Mouse (Mus musculus) neural tube, embryonic 11.5 days (tissue): Measurements from ENCODE around the gene Lyplal1. TPM values are rescaled to one million over a fixed set of nuclear protein-coding genes. Genes with fewer than 3 reads are reported as not detected.

Source experiments
- ATAC-seq: fragments of 200-750 bp; cut with Nextera tagmentation; 2 replicates; pipeline ENCODE4 v1.8.0; 2017; ENCODE audit warnings: moderate number of reproducible peaks, mild to moderate bottlenecking, moderate TSS enrichment, moderate library complexity; ENCODE audit not compliant: insufficient read depth, low FRiP score, low TSS enrichment
- DNase-seq: peaks from one replicate; pipeline ENCODE4 v3.0.0-alpha.2; 2015; ENCODE audit warnings: low spot score
- H3K27ac ChIP-seq: fragments of 300-500 bp; sonication (generic); 2 replicates; pipeline ENCODE4 v1.5.1; 2014; ENCODE audit warnings: low read depth, mild to moderate bottlenecking, low read length
- H3K27me3 ChIP-seq: fragments of 300-500 bp; sonication (generic); 2 replicates; pipeline ENCODE4 v1.6.1; 2014; ENCODE audit warnings: mild to moderate bottlenecking, low read length, mixed read lengths; ENCODE audit not compliant: control insufficient read depth, insufficient read depth
- H3K36me3 ChIP-seq: fragments of 300-500 bp; sonication (generic); 2 replicates; pipeline ENCODE4 v1.6.1; 2014; ENCODE audit warnings: mild to moderate bottlenecking, low read length, moderate library complexity, mixed read lengths; ENCODE audit not compliant: control insufficient read depth, insufficient read depth
- H3K4me1 ChIP-seq: fragments of 300-500 bp; sonication (generic); 2 replicates; pipeline ENCODE4 v1.6.1; 2014; ENCODE audit warnings: low read length, mixed read lengths; ENCODE audit not compliant: control insufficient read depth, insufficient read depth
- H3K4me2 ChIP-seq: fragments of 300-500 bp; sonication (generic); 2 replicates; pipeline ENCODE4 v1.6.1; 2014; ENCODE audit warnings: low read depth, mild to moderate bottlenecking, moderate library complexity
- H3K4me3 ChIP-seq: fragments of 300-500 bp; sonication (generic); 2 replicates; pipeline ENCODE4 v1.5.1; 2014; ENCODE audit warnings: low read depth, low read length
- H3K9ac ChIP-seq: fragments of 300-500 bp; sonication (generic); 2 replicates; pipeline ENCODE4 v1.6.1; 2014; ENCODE audit warnings: mild to moderate bottlenecking, low read length
- H3K9me3 ChIP-seq: fragments of 300-500 bp; sonication (generic); 2 replicates; pipeline ENCODE4 v1.6.1; 2016; ENCODE audit warnings: low read length; ENCODE audit not compliant: control insufficient read depth
- WGBS: fragments of 180-500 bp; shearing (Covaris S2); extraction: QIAGEN DNeasy Blood & Tissue Kit; methylation state at CpG from one replicate; pipeline ENCODE4 v1.1.7; 2014; 5-methylcytosine and 5-hydroxymethylcytosine counted together
- polyA plus RNA-seq: library from polyadenylated mRNA; unstranded; fragments of >200 nt; fragmentation: Nextera tagmentation; extraction: Ambion mirVana; gene quantifications from 2 replicates; pipeline ENCODE4 v1.2.1, GENCODE M21; 2014

The Lyplal1 gene
- polyA plus RNA-seq, 1 experiment from 2014 or later = 20.4 TPM

DNA sequence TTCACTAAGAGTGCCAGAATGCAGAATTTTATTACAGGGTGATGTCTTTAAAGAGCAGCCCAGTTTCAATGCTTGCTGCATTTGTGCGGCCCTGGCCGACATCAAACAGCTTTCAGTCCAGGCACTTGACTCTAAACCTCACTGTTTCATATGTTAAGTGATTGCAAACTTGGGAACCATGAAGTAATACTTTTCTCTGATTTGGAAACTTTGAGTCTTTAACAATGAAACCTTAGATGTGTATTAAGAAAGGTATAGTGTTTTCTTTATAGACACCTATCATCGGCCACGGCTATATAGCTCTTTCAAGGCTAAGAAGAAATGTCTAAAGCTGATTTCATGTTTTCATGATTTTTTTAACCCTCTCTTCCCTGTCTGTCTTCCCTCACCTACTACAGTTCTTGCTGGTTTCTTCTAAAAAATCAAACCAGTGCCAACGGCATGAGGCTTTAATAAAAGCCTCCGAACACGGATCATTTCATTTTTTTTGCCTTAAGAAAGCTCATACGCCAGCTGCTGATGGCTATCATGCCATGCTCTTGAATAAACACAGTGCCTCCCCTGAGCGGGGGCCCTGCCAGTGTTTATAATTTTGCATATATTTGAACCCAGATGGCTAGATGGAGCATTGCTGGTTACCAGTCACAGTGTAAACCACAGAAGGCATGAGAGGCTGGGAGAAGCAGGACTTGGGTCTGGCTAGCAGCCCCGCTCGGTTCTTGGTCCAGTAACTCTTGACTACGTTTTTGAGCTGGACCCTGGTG, 63.6 kb downstream of the Lyplal1 start:
- H3K4me3 ChIP-seq = no peak overlapping the region
- ATAC-seq = no peak
- H3K9ac ChIP-seq = no peak overlapping the region
- H3K4me2 ChIP-seq = no peak overlapping the region
- no peaks in the 10 kb centered on the region for H3K36me3 ChIP-seq
- H3K27ac ChIP-seq = no peak overlapping the region
- no peaks in the 10 kb centered on the region for H3K9me3 ChIP-seq
- no peaks in the 10 kb centered on the region for H3K4me1 ChIP-seq
- H3K27me3 ChIP-seq = no peaks in the 10 kb centered on the region
- no peak for DNase-seq
- WGBS = 88% methylated on average over 12 of the region's 12 CpGs

DNA sequence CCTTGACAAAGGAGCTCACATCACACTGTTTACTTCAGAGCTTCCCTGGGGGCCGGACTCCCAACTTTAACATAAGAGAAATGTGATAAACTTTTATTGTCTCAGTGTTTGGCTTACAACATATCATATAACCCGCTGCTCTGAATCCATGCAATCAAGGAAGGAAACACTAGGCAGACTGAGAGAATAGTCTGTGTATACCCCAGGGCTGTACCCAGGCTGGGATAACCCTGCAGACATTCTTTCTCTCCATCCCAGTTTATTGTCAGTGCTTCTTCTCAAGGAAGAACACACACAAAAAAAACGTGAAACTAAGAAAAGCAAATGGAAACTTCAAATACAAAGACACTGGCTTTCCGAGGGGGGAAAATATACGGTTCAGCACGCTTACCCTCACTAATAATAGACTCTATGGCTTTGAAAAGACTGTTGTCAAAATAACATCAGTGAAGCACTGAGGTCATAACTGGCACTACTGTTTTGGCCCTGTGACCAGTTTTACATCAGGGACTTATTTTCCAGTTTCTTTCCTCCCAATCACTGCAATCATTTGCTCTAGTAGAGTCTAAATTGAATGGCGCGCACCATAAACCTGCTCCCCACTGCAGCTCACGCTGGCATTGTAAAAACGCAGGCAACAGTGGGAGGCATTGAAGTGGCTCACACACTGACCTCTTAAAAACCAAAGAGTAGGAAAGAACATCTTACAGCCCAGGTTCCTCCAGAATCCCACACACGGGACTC, 73.2 kb downstream of the Lyplal1 start:
- Histone ChIP-seq H3K36me3 (no peaks in the 10 kb centered on the region), H3K27ac (no peak overlapping the region), H3K9ac (no peak overlapping the region), H3K9me3 (no peaks in the 10 kb centered on the region), H3K4me1 (no peaks in the 10 kb centered on the region), H3K27me3 (no peaks in the 10 kb centered on the region), H3K4me2 (no peak overlapping the region), H3K4me3 (no peak overlapping the region)
- ATAC-seq (no peak), DNase-seq (no peak)
- WGBS = 67% methylated on average over 11 of the region's 11 CpGs

DNA sequence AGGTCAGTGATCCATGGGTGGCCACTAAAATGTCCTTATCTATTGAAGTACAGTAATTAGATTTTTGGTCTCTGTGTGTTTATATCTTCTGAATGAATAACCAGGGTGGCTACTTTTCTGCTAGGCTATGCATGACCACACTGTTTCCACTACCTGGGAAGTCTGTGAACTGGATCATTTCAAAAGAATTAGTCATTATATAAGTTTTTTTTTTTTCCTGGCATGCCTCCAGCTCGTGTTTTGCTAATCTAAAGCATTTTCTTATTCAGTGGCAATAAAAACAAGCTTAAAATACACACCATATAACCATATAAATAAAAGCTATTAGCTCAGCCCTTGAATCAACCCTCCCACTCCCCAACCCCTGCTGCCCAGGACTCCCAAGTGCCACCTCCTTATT, 75.3 kb downstream of the Lyplal1 start:
- no peak for ATAC-seq
- Histone ChIP-seq H3K9me3 (no peaks in the 10 kb centered on the region), H3K27ac (no peak overlapping the region), H3K4me2 (no peak overlapping the region), H3K4me1 (no peaks in the 10 kb centered on the region), H3K4me3 (no peak overlapping the region), H3K27me3 (no peaks in the 10 kb centered on the region), H3K36me3 (no peaks in the 10 kb centered on the region), H3K9ac (no peak overlapping the region)
- no peak for DNase-seq
- 65% methylated on average over 1 of the region's 1 CpGs for WGBS
